Mouse (Mus musculus) layer of hippocampus, adult 9-11 months (tissue): Measurements from ENCODE around the gene Inpp5a.

Experiments used
- DNase-seq: peaks from one replicate; pipeline ENCODE4 v3.0.0; 2022

The Inpp5a gene

GRCm38 (mm10) chr7:139388670-139389212 lies at the start of gene Inpp5a:
Gene Inpp5a, plus strand, starts transcription at chr7:139389109.
- peak; percentile 100 for DNase-seq

GRCm38 (mm10) chr7:139339184-139339583 lies 49.7 kb upstream of the Inpp5a start:
- DNase-seq = no peak

- DNase-seq = no peak
Measured at GRCm38 (mm10) chr7:139341020-139341660, 47.8 kb upstream of the Inpp5a start.

GRCm38 (mm10) chr7:139342809-139343208 lies 46.1 kb upstream of the Inpp5a start:
- no peak for DNase-seq

- DNase-seq = no peak
Measured at GRCm38 (mm10) chr7:139347051-139347450, 41.9 kb upstream of the Inpp5a start.

GRCm38 (mm10) chr7:139350606-139351005 lies 38.3 kb upstream of the Inpp5a start:
- DNase-seq = peak; percentile 48

- no peak for DNase-seq
Measured at GRCm38 (mm10) chr7:139354370-139355139, 34.4 kb upstream of the Inpp5a start.

- no peak for DNase-seq
Measured at GRCm38 (mm10) chr7:139357043-139357442, 31.9 kb upstream of the Inpp5a start.

- no peak for DNase-seq
Measured at GRCm38 (mm10) chr7:139359906-139360305, 29.0 kb upstream of the Inpp5a start.

GRCm38 (mm10) chr7:139360890-139361559 lies 27.9 kb upstream of the Inpp5a start:
- DNase-seq = no peak

- no peak for DNase-seq
Measured at GRCm38 (mm10) chr7:139361799-139362198, 27.1 kb upstream of the Inpp5a start.

- no peak for DNase-seq
Measured at GRCm38 (mm10) chr7:139362514-139362913, 26.4 kb upstream of the Inpp5a start.

GRCm38 (mm10) chr7:139363281-139364004 lies 25.5 kb upstream of the Inpp5a start:
- no peak for DNase-seq

GRCm38 (mm10) chr7:139364005-139364557 lies 24.8 kb upstream of the Inpp5a start:
- peak; percentile 59 for DNase-seq

- no peak for DNase-seq
Measured at GRCm38 (mm10) chr7:139364936-139365830, 23.7 kb upstream of the Inpp5a start.

GRCm38 (mm10) chr7:139366131-139366530 lies 22.8 kb upstream of the Inpp5a start:
- no peak for DNase-seq

- no peak for DNase-seq
Measured at GRCm38 (mm10) chr7:139366549-139366948, 22.4 kb upstream of the Inpp5a start.

GRCm38 (mm10) chr7:139368218-139368617 lies 20.7 kb upstream of the Inpp5a start:
- DNase-seq = no peak

GRCm38 (mm10) chr7:139368722-139369380 lies 20.1 kb upstream of the Inpp5a start:
- no peak for DNase-seq

GRCm38 (mm10) chr7:139369501-139370088 lies 19.3 kb upstream of the Inpp5a start:
- DNase-seq = no peak
